Mouse (Mus musculus) adrenal gland, postnatal 14 days (tissue): Measurements from ENCODE around the gene Gm572. TPM values are rescaled to one million over a fixed set of nuclear protein-coding genes. Genes with fewer than 3 reads are reported as not detected.

Source experiments
- total RNA-seq: library from RNA; stranded (reverse); gene quantifications from 2 replicates; pipeline ENCODE4 v1.2.3, GENCODE M21; 2021

Gm572 gene
- total RNA-seq, 1 experiment from 2014 or later: not detected

Other genes with a start within 250 kb of the Gm572 start
- 20.0 and 21.8 TPM in 2 replicates for gene Ubiad1, start 198.5 kb upstream of the Gm572 start, total RNA-seq
- 65.5 and 67.5 TPM in 2 replicates for gene Mtor, start 194.7 kb upstream of the Gm572 start, total RNA-seq
- 1.4 and 2.3 TPM in 2 replicates for gene Angptl7, start 142.9 kb upstream of the Gm572 start, total RNA-seq
- gene Exosc10, start 84.9 kb upstream of the Gm572 start, total RNA-seq: 49.5 and 56.3 TPM in 2 replicates
- 69.7 and 92.4 TPM in 2 replicates for gene Srm, start 51.8 kb upstream of the Gm572 start, total RNA-seq
- gene Masp2, start 40.8 kb upstream of the Gm572 start, total RNA-seq: 2.5 and 32.8 TPM in 2 replicates
- gene Tardbp, start 16.3 kb upstream of the Gm572 start, total RNA-seq: 290 and 302 TPM in 2 replicates
- gene Casz1, start 161.1 kb downstream of the Gm572 start, total RNA-seq: 7.0 and 7.2 TPM in 2 replicates